Mouse (Mus musculus) heart, postnatal 0 days (tissue): ENCODE results near the gene Asb6.

Experiments used
- CTCF ChIP-seq: IDR thresholded peaks from 2 replicates; pipeline ENCODE4 v1.5.1; 2016; ENCODE audit warnings: antibody characterized with exemption, control low read depth, low read depth
- EP300 ChIP-seq: IDR thresholded peaks from 2 replicates; pipeline ENCODE4 v1.6.1; 2016; ENCODE audit warnings: antibody characterized with exemption, low read depth

- no peak for TF ChIP-seq CTCF
- TF ChIP-seq EP300 = no peak
Measured at GRCm38 (mm10) chr2:30850581-30850980, 20.4 kb upstream of the Asb6 start.
